Mouse (Mus musculus) ES-Bruce4 (cell line): Measurements from ENCODE around the gene Nrgn.

Source experiments
- CTCF ChIP-seq: IDR thresholded peaks from one replicate; pipeline ENCODE4 v1.8.1; 2011; ENCODE audit warnings: low read depth, low read length
- POLR2A ChIP-seq: IDR thresholded peaks from one replicate; pipeline ENCODE4 v1.8.1; 2011; ENCODE audit warnings: low read length; ENCODE audit not compliant: insufficient read depth

GRCm38 (mm10) chr9:37598637-37599036, 45.9 kb upstream of the Nrgn start:
- TF ChIP-seq POLR2A (no peak), CTCF (no peak)
